Mouse (Mus musculus): ENCODE measurements at regions not wholly inside any gene's neighbourhood (a gene's known extent, or its start where the extent isn't known, plus 50 kb on each side); places are given as distances from the start of the nearest gene placed in this dataset.

DNA sequence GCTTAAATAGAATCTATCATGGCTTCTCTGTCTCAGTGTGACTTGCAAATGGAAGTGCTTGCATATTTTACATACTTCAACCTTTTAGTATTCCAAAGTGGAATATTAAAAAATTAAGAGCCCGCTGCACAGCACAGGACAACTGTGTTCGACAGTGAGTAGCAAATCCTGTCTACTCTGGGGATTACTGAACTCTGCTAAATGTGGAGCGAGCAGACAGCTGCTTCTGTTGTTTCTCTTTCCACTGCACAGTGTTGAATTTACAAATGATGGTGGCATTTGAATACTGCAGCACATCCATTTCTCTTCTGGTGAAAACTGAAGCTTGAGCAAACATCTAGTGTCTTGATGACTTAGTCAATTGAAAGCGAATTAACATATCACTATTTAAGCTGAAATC is 409.2 kb downstream of the Fam198b start:
- no peak for TF ChIP-seq CTCF (IDR thresholded peaks at IDR 0.05)
- 59% methylated on average over 4 of the region's 4 CpGs for WGBS
- DNase-seq (ENCODE audit: low spot score) (no peak), ATAC-seq (ENCODE audit: low FRiP score) (no peak)
- no peaks in the 10 kb centered on the region for H3K9me3 ChIP-seq (ENCODE audit: low read length)
- no peak overlapping the region for H3K27ac ChIP-seq (ENCODE audit: low read depth, low read length)
- H3K27me3 ChIP-seq (ENCODE audit: insufficient read depth, low read length) = no peaks in the 10 kb centered on the region
- H3K4me2 ChIP-seq (ENCODE audit: low read depth, low read length, poor library complexity, severe bottlenecking) = no peak overlapping the region
- no peaks in the 10 kb centered on the region for H3K4me1 ChIP-seq (ENCODE audit: insufficient read depth, low read length)
- no peak overlapping the region for H3K9ac ChIP-seq (replicated peaks; ENCODE audit: low read length, poor library complexity, severe bottlenecking)
- no peaks in the 10 kb centered on the region for H3K36me3 ChIP-seq (ENCODE audit: insufficient read depth, low read length)
- H3K4me3 ChIP-seq (ENCODE audit: low read depth, low read length) = no peak overlapping the region

- 56% methylated on average over 4 of the region's 4 CpGs for WGBS
- no peak overlapping the region for H3K4me3 ChIP-seq (ENCODE audit: low read depth, low read length)
- no peaks in the 10 kb centered on the region for H3K27me3 ChIP-seq (ENCODE audit: insufficient read depth, low read length)
- no peak overlapping the region for H3K9ac ChIP-seq (replicated peaks; ENCODE audit: low read length, poor library complexity, severe bottlenecking)
- DNase-seq (ENCODE audit: low spot score) = no peak
- no peak overlapping the region for H3K27ac ChIP-seq (ENCODE audit: low read depth, low read length)
- H3K4me2 ChIP-seq (ENCODE audit: low read depth, low read length, poor library complexity, severe bottlenecking) = no peak overlapping the region
- no peak for ATAC-seq (ENCODE audit: low FRiP score)
- H3K9me3 ChIP-seq (ENCODE audit: low read length) = no peaks in the 10 kb centered on the region
- no peak for TF ChIP-seq CTCF (IDR thresholded peaks at IDR 0.05)
- H3K36me3 ChIP-seq (ENCODE audit: insufficient read depth, low read length) = no peaks in the 10 kb centered on the region
- H3K4me1 ChIP-seq (ENCODE audit: insufficient read depth, low read length) = no peaks in the 10 kb centered on the region
Measured at GRCm38 (mm10) chr3:80307632-80308031, 423.3 kb downstream of the Fam198b start.

DNA sequence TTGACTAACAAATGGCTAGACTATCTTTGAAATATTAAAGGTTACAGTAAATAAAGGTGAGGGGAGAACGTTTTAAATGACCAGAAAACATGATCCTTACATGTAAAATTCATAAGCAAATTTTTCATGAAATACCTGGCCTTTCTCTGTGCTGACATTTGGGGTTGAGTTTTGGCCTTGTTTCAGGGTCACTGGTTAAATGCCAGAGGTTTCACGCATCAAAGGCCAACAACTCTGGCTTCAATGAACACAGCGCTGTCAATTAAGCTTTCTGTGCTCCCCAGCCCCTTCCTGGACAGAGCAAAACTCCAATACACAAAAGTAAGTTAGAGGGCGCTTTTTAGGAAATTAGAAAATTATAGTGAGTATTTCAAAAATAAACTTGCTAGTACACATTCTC is 425.6 kb downstream of the Fam198b start:
- Histone ChIP-seq H3K9me3 (ENCODE audit: low read length) (no peaks in the 10 kb centered on the region), H3K27me3 (ENCODE audit: insufficient read depth, low read length) (no peaks in the 10 kb centered on the region), H3K4me1 (ENCODE audit: insufficient read depth, low read length) (no peaks in the 10 kb centered on the region), H3K9ac (replicated peaks; ENCODE audit: low read length, poor library complexity, severe bottlenecking) (no peak overlapping the region), H3K4me2 (ENCODE audit: low read depth, low read length, poor library complexity, severe bottlenecking) (no peak overlapping the region), H3K4me3 (ENCODE audit: low read depth, low read length) (no peak overlapping the region), H3K36me3 (ENCODE audit: insufficient read depth, low read length) (no peaks in the 10 kb centered on the region), H3K27ac (ENCODE audit: low read depth, low read length) (no peak overlapping the region)
- WGBS = 62% methylated on average over 4 of the region's 4 CpGs
- DNase-seq (ENCODE audit: low spot score) (no peak), ATAC-seq (ENCODE audit: low FRiP score) (no peak)
- no peak for TF ChIP-seq CTCF (IDR thresholded peaks at IDR 0.05)

DNA sequence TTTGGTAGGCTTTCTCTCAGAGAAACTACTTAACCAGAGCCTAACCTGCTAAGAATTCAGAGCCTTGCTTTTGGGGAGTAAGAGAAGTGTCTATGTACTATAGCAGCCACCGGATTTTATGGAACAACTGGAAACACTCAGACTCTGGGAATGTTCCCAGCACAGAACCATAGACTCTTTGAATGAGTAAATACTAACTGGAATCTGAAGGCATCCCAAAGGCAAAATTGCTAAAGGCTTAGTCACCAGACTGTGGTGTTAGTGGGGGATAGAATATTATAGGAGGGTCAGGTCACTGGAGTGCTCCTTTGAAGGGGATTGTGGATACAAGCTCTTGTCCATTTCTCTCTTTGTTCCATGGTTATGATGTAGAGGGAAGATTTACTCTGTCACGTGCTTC is 427.4 kb downstream of the Fam198b start:
- Histone ChIP-seq H3K4me2 (ENCODE audit: low read depth, low read length, poor library complexity, severe bottlenecking) (no peak overlapping the region), H3K4me3 (ENCODE audit: low read depth, low read length) (no peak overlapping the region), H3K27ac (ENCODE audit: low read depth, low read length) (no peak overlapping the region), H3K4me1 (ENCODE audit: insufficient read depth, low read length) (no peaks in the 10 kb centered on the region), H3K36me3 (ENCODE audit: insufficient read depth, low read length) (no peaks in the 10 kb centered on the region), H3K27me3 (ENCODE audit: insufficient read depth, low read length) (no peaks in the 10 kb centered on the region), H3K9me3 (ENCODE audit: low read length) (no peaks in the 10 kb centered on the region), H3K9ac (replicated peaks; ENCODE audit: low read length, poor library complexity, severe bottlenecking) (no peak overlapping the region)
- no peak for DNase-seq (ENCODE audit: low spot score)
- WGBS = 89% methylated on average over 2 of the region's 2 CpGs
- no peak for TF ChIP-seq CTCF (IDR thresholded peaks at IDR 0.05)
- ATAC-seq (ENCODE audit: low FRiP score) = no peak

DNA sequence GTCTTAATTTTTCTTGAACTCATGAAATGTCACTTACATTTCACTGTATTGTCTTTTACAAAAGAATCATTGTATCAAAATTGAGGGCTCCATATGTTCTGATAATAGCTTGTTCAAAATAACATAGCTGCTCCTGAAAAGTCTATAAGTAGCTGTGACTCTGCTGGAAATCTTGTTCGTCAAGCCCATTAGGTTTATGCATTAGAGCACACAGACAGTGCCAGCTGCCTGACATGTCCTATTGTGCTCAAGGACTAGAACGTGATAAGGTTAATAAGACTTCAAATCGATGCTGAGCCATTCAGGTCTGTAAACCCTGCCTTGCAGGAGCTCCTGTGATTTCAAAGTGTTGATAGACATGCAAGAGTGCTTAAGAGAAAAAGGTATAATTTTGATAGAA is 438.0 kb downstream of the Fam198b start:
- 41% methylated on average over 3 of the region's 3 CpGs for WGBS
- no peak overlapping the region for H3K9ac ChIP-seq (replicated peaks; ENCODE audit: low read length, poor library complexity, severe bottlenecking)
- H3K27ac ChIP-seq (ENCODE audit: low read depth, low read length) = no peak overlapping the region
- H3K27me3 ChIP-seq (ENCODE audit: insufficient read depth, low read length) = no peaks in the 10 kb centered on the region
- DNase-seq (ENCODE audit: low spot score) = peak; percentile 49
- H3K4me3 ChIP-seq (ENCODE audit: low read depth, low read length) = no peak overlapping the region
- no peak overlapping the region for H3K4me2 ChIP-seq (ENCODE audit: low read depth, low read length, poor library complexity, severe bottlenecking)
- no peaks in the 10 kb centered on the region for H3K4me1 ChIP-seq (ENCODE audit: insufficient read depth, low read length)
- no peak for ATAC-seq (ENCODE audit: low FRiP score)
- no peaks in the 10 kb centered on the region for H3K9me3 ChIP-seq (ENCODE audit: low read length)
- no peak for TF ChIP-seq CTCF (IDR thresholded peaks at IDR 0.05)
- no peaks in the 10 kb centered on the region for H3K36me3 ChIP-seq (ENCODE audit: insufficient read depth, low read length)

- Histone ChIP-seq H3K4me3 (ENCODE audit: low read depth, low read length) (no peak overlapping the region), H3K36me3 (ENCODE audit: insufficient read depth, low read length) (no peaks in the 10 kb centered on the region), H3K9me3 (ENCODE audit: low read length) (no peaks in the 10 kb centered on the region), H3K9ac (replicated peaks; ENCODE audit: low read length, poor library complexity, severe bottlenecking) (no peak overlapping the region), H3K27ac (ENCODE audit: low read depth, low read length) (no peak overlapping the region), H3K27me3 (ENCODE audit: insufficient read depth, low read length) (no peaks in the 10 kb centered on the region), H3K4me2 (ENCODE audit: low read depth, low read length, poor library complexity, severe bottlenecking) (no peak overlapping the region), H3K4me1 (ENCODE audit: insufficient read depth, low read length) (no peaks in the 10 kb centered on the region)
- 91% methylated on average over 2 of the region's 2 CpGs for WGBS
- ATAC-seq (ENCODE audit: low FRiP score) (no peak), DNase-seq (ENCODE audit: low spot score) (no peak)
- TF ChIP-seq CTCF (IDR thresholded peaks at IDR 0.05) = no peak
Measured at GRCm38 (mm10) chr3:80324726-80325125, 440.4 kb downstream of the Fam198b start.

Data from midbrain, postnatal 0 days (tissue).